Mouse (Mus musculus) WW6 (cell line): ENCODE measurements around the gene Entpd4b.
"Not testable (repeated sequence)": the region's sequence is repeated elsewhere in the genome, so short reads cannot be mapped to it uniquely, and the experiment has no call there.

Experiments used
- DNase-seq: peaks from one replicate; pipeline ENCODE4 v3.0.0-alpha.2; 2013; ENCODE audit warnings: low read depth, low spot score

Entpd4b gene

DNA sequence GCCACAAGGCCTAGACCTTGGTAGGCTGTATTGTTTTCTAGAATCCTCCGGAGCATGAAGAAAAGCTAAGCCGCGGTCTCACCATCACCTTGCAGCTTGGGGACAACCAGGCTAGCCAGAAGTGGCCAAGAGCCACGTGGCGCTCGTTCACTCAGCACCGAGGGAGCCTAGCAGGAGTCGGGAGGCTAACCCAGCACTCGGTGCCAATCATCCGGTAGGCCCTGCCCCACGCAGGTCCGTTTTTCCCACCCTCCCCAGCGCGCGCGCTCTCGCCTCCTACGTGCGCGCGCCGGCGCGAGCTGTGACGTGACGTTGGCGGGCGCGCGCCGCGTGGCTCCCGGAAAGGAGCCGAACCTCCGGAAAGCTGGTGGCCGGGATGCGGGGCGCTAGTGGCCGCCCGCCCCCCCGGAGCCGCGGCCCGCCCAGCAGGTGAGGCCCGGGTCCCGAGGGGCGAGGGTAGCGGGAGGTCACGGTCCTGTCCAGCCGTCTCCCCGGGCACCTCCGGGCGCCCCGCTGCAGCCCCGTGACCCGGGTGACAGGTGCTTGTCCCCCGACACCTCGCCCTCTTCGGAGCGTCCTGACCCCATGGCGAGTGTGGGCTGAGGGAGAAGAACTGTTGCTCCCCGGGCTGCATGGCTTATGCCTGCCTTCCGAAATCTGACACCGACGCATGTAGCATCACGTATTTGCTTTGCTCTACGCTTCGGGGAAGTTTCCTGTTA is at the start of gene Entpd4b:
TSS of gene Entpd4b (plus strand) at position 315 of the 722 bp plus-strand sequence.
- DNase-seq, result not testable (repeated sequence)

DNA sequence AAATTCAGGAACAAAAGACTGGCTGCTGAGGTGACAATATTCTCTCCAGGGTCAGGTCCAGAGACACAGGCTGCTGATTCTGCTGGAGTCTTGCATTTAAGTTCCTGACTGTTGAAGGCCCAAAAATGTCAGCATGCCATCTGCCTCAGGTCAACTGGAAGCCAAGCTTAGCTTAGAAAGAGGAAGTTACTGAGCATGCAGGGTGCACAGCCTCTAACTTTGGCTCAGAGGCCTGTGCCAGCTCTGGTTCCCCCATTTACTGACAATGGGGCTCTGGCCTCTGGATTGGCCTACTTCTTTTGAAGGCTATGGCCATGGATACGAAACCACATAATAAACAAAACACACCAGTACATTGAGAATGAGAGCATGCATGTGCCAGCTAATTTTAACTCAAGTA is 48.2 kb upstream of the Entpd4b start:
- not testable (repeated sequence) for DNase-seq

DNA sequence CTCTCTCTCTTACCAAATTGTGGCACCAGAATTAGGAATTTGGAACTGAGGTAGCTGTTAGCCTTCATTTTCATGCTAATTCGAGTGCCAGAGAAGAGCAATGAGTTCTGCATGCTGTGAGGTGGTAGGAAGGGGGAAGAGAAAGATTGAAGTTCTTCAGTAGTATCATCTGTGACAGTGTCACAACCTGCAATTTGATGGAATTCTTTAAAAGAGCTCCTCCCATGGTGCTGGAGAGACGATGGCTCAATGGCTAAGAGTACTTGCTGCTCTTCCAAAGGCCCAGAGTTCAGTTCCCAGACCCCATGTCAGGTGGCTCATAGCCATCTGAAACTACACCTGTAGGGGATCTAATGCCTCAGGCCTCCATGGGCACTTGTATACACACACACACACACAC is 42.8 kb upstream of the Entpd4b start, which contains the start of gene Gm27179:
TSS of gene Gm27179 (minus strand) at position 101 of the 400 bp plus-strand sequence.
- DNase-seq, result not testable (repeated sequence)

DNA sequence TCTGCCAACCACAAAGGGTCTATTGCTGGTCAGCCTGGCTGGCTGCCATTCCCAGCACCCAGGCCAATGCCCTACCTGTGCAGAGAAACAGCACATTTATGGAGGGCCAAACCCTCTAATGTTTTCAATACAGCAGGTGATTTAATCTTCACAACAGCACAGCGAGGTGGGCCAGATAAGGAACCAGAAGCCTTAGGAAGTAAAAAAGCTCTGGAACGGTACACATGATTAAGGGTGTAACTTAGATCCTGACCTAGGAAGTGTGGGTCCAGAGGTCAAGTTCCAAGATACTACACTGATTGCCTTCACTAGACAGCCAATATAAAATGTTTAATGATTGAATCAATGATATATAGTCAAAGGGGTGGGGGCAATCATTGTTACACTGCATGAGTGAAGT is 34.4 kb upstream of the Entpd4b start:
- not testable (repeated sequence) for DNase-seq

DNA sequence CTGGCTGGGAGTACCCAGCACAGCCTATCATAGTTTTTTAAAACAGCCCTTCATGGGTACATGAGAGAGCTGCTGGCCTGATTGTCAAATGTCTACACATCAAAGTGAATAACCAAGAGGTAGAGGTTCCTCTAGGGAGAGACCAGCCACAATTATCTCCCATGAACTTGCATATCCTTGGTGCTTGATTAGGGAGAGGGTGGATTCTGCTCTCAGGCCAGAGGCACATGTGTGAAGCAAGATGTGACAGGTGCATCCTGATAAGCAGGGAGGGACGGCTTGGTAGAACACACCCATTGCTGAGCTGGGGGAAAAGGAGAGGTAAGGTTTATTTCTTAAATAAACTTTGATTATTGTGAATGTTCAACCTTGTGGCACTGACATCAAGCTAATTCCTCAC is 32.2 kb upstream of the Entpd4b start:
- DNase-seq, result not testable (repeated sequence)

DNA sequence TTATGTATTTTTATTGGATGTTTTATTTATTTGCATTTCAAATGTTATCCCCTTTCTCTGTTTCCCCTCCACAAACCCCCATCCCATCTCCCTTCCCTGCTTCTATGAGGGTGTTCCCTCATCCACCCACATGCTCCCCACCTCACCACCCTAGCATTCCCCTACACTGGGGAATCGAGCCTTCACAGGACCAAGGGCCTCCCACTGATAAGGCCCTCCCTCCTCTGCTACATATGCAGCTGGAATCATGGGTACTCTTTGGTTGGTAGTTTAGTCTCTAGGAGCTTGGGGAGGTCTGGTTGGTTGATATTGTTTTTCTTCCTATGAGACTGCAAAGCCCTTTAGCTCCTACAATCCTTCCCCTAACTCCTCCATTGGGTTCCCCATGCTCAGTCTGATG is 29.0 kb upstream of the Entpd4b start:
- not testable (repeated sequence) for DNase-seq

DNA sequence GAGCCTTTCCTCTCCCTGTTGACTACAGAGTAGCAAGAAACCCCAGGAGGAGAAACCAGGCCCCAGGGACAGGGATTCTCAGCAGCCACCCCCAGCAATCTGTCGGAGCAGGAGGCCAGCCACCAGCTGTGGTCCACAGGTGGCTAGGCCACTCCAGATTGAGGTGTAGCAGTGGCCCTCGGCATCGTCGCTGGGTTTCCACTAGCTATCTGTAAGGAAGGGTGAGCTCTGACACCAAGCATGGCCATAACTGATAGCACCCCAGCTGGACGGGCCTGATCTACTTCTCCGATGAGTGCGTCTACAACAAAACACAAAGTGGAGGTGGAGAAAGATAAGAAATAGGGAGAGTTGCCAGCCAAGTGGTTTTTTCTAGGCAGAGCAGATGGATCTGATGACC is 18.7 kb upstream of the Entpd4b start:
- DNase-seq, result not testable (repeated sequence)

DNA sequence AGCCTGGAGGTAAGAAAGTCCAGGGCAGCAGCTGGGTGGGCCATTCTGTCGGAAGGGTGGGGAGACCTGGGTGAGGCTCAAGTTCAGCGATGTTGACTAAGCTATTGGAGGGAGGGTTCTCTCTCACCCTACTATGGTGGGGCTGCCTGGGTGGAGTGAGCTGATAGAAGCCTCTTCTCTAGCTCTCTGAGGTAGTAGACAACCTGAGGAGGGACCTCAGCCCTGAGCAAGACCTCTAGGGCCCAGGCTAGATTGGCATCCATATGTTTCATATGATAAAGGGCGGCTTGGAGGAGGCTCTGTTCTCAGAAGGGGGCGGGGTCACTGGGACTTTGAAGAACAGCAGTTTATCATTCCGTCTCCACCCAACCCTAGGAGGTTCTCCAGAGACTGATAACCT is 15.1 kb upstream of the Entpd4b start:
- not testable (repeated sequence) for DNase-seq

DNA sequence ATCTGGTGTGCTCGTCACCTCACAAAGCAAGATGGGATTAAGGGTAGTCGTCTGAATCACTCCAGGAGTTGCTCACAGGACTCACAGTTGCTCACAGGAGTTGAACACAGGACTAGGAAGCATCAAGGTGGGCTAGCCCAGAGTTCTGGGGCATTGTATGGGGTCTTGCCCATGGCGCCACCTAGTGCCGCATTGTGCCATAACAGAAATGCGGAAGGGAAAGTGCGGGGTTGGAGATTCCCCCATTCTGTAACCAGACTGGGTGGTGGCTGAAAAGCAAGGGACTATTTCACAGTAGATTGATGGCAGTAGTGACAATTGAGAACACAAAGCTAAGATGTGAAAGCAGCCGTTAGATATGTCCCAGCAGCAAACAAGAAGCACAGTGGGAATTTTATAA is 12.5 kb upstream of the Entpd4b start:
- DNase-seq, result not testable (repeated sequence)

DNA sequence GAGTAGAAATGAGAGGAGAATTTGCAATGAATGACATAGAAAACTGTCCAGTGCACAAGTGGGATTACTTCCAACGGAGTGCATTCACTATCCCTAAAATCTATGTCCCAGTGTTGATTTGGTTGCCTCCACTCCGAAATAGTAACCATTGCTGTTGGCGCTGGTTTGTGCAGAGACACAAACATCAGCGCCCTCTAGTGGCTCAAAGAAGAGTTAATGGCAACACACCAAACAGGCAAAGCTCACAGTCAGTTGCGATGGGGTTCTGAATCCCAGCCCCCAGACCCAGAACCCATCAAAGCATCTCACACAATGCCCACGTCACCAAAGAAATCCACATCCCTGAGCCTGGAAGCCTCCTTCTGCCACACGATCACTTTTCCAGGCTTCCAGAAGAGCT is 11.2 kb upstream of the Entpd4b start:
- DNase-seq, result not testable (repeated sequence)

DNA sequence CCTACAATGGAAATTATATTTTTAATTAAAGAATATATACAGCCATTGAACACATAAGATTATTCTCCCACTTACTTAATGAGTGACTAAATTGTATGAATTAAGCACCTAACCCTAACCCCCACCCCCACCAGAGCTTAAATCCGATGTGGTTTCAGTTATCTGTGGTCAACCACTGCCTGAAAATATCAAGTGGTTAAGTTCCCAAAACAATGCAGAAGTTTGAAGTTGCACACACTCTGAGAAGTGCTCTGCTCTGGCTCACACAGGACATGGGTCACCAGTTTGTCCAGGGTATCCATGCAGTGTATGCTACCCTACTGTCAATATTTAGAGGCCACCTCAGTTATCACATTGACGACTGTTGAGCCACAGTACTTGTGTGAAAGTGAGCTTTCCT is 10.2 kb upstream of the Entpd4b start:
- DNase-seq, result not testable (repeated sequence)

DNA sequence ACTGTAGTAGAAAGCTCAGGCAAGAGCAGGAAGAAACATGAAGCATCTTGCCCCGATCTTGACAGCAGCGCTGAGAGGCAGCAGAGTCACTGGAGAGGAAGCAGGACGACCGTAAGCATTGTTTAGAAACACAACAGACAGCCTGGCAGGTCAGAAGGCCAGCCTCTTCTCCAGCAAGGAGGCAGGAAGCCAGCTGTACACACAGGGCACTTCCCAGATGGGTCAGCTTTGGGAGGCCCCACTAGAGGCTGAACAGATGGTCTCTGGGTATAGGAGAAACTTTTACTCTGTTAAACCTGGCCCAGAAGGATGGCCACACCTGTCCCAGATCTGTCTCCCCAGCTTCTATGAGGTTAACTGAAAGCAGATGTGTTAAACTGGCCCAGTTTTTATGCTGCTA is 7.9 kb upstream of the Entpd4b start:
- DNase-seq, result not testable (repeated sequence)

DNA sequence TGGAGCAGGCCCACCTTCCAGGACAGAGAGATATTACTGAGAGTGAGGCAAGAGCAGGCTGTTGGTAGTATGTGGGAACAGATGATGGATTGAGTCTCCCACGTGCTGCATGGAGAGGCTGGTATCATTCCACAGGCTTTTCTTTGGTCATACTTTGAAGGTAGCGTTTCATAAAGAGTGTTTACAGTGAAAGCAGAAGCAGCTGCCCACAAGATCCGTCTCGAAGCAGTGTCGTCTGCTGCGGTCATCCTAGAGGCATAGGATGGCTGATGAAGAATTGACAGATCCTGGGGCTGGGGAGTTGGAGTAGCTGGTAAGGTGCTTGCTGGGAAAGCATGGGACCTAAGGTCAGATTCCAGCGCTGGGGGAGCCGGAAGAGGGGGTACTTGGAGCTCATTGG is 1.6 kb downstream of the Entpd4b start:
- DNase-seq, result not testable (repeated sequence)

DNA sequence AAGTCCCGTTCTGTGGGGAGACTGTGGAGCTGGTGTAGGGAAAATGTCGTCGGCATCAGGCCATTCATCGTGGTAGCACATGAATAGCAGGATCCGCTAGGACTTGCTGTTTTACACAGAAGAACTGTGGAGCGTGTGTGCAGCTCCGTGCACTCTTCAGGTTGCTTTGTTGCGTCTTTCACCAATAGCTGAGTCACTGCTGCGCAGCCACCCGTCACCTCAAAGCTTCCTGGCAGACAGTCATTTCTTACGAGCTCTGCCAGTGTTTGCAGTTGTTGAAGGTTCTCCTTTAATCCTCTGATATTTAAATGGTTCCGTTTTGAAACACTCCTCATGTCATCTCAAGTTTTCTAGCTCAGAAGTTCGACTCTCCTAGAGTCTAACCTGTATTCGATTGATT is 2.3 kb downstream of the Entpd4b start:
- DNase-seq, result not testable (repeated sequence)
